ENCODE assay signal across 8 mouse cellular contexts in genomic region chr5:144223503-144223862, GRCm38 (mm10). TPM values are rescaled to one million over a fixed set of nuclear protein-coding genes. Genes with fewer than 3 reads are reported as not detected.
DNase-seq lines count a peak whose midpoint lies in the region; ATAC-seq lines count a peak whose summit lies in the region.

Gene Tecpr1 (minus strand): TSS chr5:144223615.

- peak; percentile 90 for ATAC-seq in megakaryocyte progenitor cell, adult 5-6 weeks (replicated peaks; ENCODE audit: poor library complexity)

- peak; percentile 96 for DNase-seq in adipocyte (ENCODE audit: low spot score)
- peak; percentile 98 for DNase-seq in embryo, embryonic 10 days (ENCODE audit: low spot score)
- peak; percentile 95 for DNase-seq in gastrocnemius, postnatal 10 days
- DNase-seq in induced T-regulatory cell, adult 2 months (ENCODE audit: low read depth) = peak; percentile 97
- peak; percentile 88 to 94 for DNase-seq in left cerebral cortex, adult 9 months (ENCODE audit: low spot score in 2 of 2)
- DNase-seq in right cerebral cortex, postnatal 14 days = peak; percentile 95
- peak; percentile 90 to 93 for DNase-seq in urinary bladder, postnatal 4 days (ENCODE audit: low spot score in 2 of 2)

RNA-seq across cellular contexts. Expression of gene Tecpr1, which starts in this region (rescaled TPM):
- 10 to 100 TPM; 17.8 to 21.3 TPM for total RNA-seq in gastrocnemius, postnatal 10 days (2021)
- 2.0 and 2.3 TPM in 2 replicates for total RNA-seq in megakaryocyte progenitor cell, adult 5-6 weeks (2015)
- total RNA-seq in megakaryocyte progenitor cell, adult 5-6 weeks (2017) = 2.1 and 2.5 TPM in 2 replicates

Comparison
In these comparisons a context has a peak if more than half of its experiments do, and no peak if none do; other contexts are left out.
1. Peak in every context shown above with its lines: DNase-seq and ATAC-seq.
2. RNA of gene Tecpr1 (total RNA-seq): 17.8 to 21.3 TPM in gastrocnemius, postnatal 10 days; 2.0 to 2.5 TPM in megakaryocyte progenitor cell, adult 5-6 weeks; every median in the first group is over 4 times any median in the second.